Mouse (Mus musculus) thymus, adult 2 months (tissue): ENCODE data around the gene Dnajb7.

Experiments used
- CTCF ChIP-seq: fragments of 200-500 bp; IDR thresholded peaks from 2 replicates; pipeline ENCODE4 v1.5.1; 2012; ENCODE audit warnings: mild to moderate bottlenecking, control low read depth, low read length, moderate library complexity, borderline replicate concordance; ENCODE audit not compliant: control insufficient read depth, poor library complexity, insufficient read depth; ENCODE audit errors: extremely low read depth
- POLR2A ChIP-seq: fragments of 200-500 bp; IDR thresholded peaks from 2 replicates; pipeline ENCODE4 v1.6.1; 2012; ENCODE audit warnings: mild to moderate bottlenecking, low read length, control low read depth, moderate library complexity; ENCODE audit not compliant: control insufficient read depth, poor library complexity, insufficient read depth; ENCODE audit errors: extremely low read depth

- TF ChIP-seq POLR2A = no peak
- no peak for TF ChIP-seq CTCF
Observed at GRCm38 (mm10) chr15:81418065-81418464, 10.0 kb upstream of the Dnajb7 start.
